In genomic region chr6:90359445-90359844, GRCm38 (mm10) we compare ENCODE assay signal across 20 mouse cellular contexts. TPM values are rescaled to one million over a fixed set of nuclear protein-coding genes. Genes with fewer than 3 reads are reported as not detected.
A peak's percentile ranks its signal among the peaks of the same experiment; 100 is the strongest.
DNase-seq lines count a peak whose midpoint lies in the region; ATAC-seq and TF ChIP-seq lines count a peak whose summit lies in the region.
"Had no signal": no experiment of that assay in that cellular context is flagged by ENCODE, and none has a peak within 500 bp of the region (broad histone marks: within the 10 kb centered on the region; RNA-seq: fewer than 3 reads in every experiment).

No protein-coding gene starts in this region.

- H3K9ac ChIP-seq in heart, embryonic 13.5 days, result no peak overlapping the region
- no peak overlapping the region for H3K9ac ChIP-seq in kidney, postnatal 0 days (ENCODE audit: low read depth, low read length)
- H3K9ac ChIP-seq in stomach, postnatal 0 days (ENCODE audit: low read length), result no peak overlapping the region
- H3K9ac ChIP-seq: heart, embryonic 12.5 days; liver, embryonic 14.5 days had no signal

- no peaks in the 10 kb centered on the region; the same call in none of the 2 replicates for H3K27me3 ChIP-seq in heart, embryonic 13.5 days (replicated peaks)
- H3K27me3 ChIP-seq in kidney, postnatal 0 days (ENCODE audit: insufficient read depth, low read length), result no peaks in the 10 kb centered on the region
- H3K27me3 ChIP-seq in stomach, postnatal 0 days (ENCODE audit: control insufficient read depth, insufficient read depth, low read length), result no peaks in the 10 kb centered on the region
- H3K27me3 ChIP-seq: heart, embryonic 12.5 days had no signal

- ATAC-seq in heart, embryonic 13.5 days (ENCODE audit: extremely low read depth, insufficient number of reproducible peaks, low FRiP score, low TSS enrichment), result no peak
- peak; percentile 81 for ATAC-seq in kidney, postnatal 0 days (replicated peaks; ENCODE audit: low FRiP score, low read depth)
- ATAC-seq in stomach, postnatal 0 days (ENCODE audit: low FRiP score, low TSS enrichment), result no peak

- no peak for TF ChIP-seq EP300 in stomach, postnatal 0 days (optimal IDR thresholded peaks at IDR 0.05)

- no peak overlapping the region for H3K4me2 ChIP-seq in heart, embryonic 13.5 days
- no peak overlapping the region for H3K4me2 ChIP-seq in kidney, postnatal 0 days (ENCODE audit: low read length)
- no peak overlapping the region for H3K4me2 ChIP-seq in stomach, postnatal 0 days (replicated peaks; ENCODE audit: low read depth)
- H3K4me2 ChIP-seq: heart, embryonic 12.5 days; midbrain, embryonic 11.5 days had no signal

- peaks cover 39% of the 10 kb centered on the region for H3K4me1 ChIP-seq in heart, embryonic 13.5 days
- H3K4me1 ChIP-seq in kidney, postnatal 0 days (replicated peaks; ENCODE audit: insufficient read depth, low read length), result peaks cover 23% of the 10 kb centered on the region
- H3K4me1 ChIP-seq in embryonic fibroblast, embryonic 13.5 days (ENCODE audit: control insufficient read depth, insufficient read depth, low read length), result peaks cover 23% of the 10 kb centered on the region
- peaks cover 8% of the 10 kb centered on the region; the same call in 1 of the 2 replicates for H3K4me1 ChIP-seq in stomach, postnatal 0 days (replicated peaks; ENCODE audit: control insufficient read depth, insufficient read depth)

- no peaks in the 10 kb centered on the region for H3K36me3 ChIP-seq in heart, embryonic 13.5 days
- no peaks in the 10 kb centered on the region for H3K36me3 ChIP-seq in kidney, postnatal 0 days (ENCODE audit: insufficient read depth, low read length)
- H3K36me3 ChIP-seq in stomach, postnatal 0 days (ENCODE audit: control insufficient read depth, insufficient read depth, low read length), result no peaks in the 10 kb centered on the region
- H3K36me3 ChIP-seq: heart, embryonic 12.5 days had no signal

- H3K27ac ChIP-seq in heart, embryonic 13.5 days (replicated peaks), result 0 out of 2 replicates have a peak overlapping the region, but pooled peaks have one; percentile 30
- H3K27ac ChIP-seq in kidney, postnatal 0 days, result peak overlapping the region; percentile 75
- H3K27ac ChIP-seq in embryonic fibroblast, embryonic 13.5 days (ENCODE audit: insufficient read depth, low read length), result peak overlapping the region; percentile 96
- H3K27ac ChIP-seq in stomach, postnatal 0 days (replicated peaks), result peak overlapping the region; percentile 84
- H3K27ac ChIP-seq: liver, embryonic 14.5 days had no signal

- WGBS in heart, embryonic 13.5 days, result 53% methylated on average over 2 of the region's 2 CpGs
- 47% methylated on average over 2 of the region's 2 CpGs for WGBS in kidney, postnatal 0 days
- WGBS in stomach, postnatal 0 days, result 62% methylated on average over 2 of the region's 2 CpGs

- no peaks in the 10 kb centered on the region for H3K9me3 ChIP-seq in heart, embryonic 13.5 days
- H3K9me3 ChIP-seq in kidney, postnatal 0 days (replicated peaks; ENCODE audit: low read length), result no peaks in the 10 kb centered on the region
- H3K9me3 ChIP-seq in stomach, postnatal 0 days (ENCODE audit: control insufficient read depth, low read length), result no peaks in the 10 kb centered on the region
- H3K9me3 ChIP-seq: heart, embryonic 12.5 days had no signal

- no peak for DNase-seq in heart, postnatal 36 days
- DNase-seq in kidney, postnatal 0 days (ENCODE audit: low spot score), result peak; percentile 65
- no peak for DNase-seq in kidney, postnatal 25 days
- DNase-seq in stomach, postnatal 0 days (ENCODE audit: low spot score), result no peak
- DNase-seq in left cerebral cortex, adult 8-10 months (ENCODE audit: low spot score in 2 of 2), result no peak
- DNase-seq in right cerebral cortex, postnatal 4 days, result no peak
- DNase-seq: B cell, adult 2 months; cerebellum, adult 11 months; thymus, postnatal 36 days had no signal

- TF ChIP-seq CTCF in kidney, postnatal 0 days (IDR thresholded peaks at IDR 0.05; ENCODE audit: low read depth), result no peak
- no peak for TF ChIP-seq CTCF in embryonic fibroblast, embryonic 13.5 days (IDR thresholded peaks at IDR 0.05; ENCODE audit: borderline replicate concordance, insufficient read depth, low read length)
- TF ChIP-seq CTCF in stomach, postnatal 0 days (IDR thresholded peaks at IDR 0.05; ENCODE audit: low read depth), result no peak

- no peak overlapping the region for H3K4me3 ChIP-seq in heart, embryonic 13.5 days
- no peak overlapping the region for H3K4me3 ChIP-seq in kidney, postnatal 0 days (replicated peaks; ENCODE audit: low read depth, low read length)
- no peak overlapping the region for H3K4me3 ChIP-seq in embryonic fibroblast, embryonic 13.5 days (ENCODE audit: insufficient read depth, low read length)
- H3K4me3 ChIP-seq in stomach, postnatal 0 days (ENCODE audit: low read depth, low read length), result no peak overlapping the region
- H3K4me3 ChIP-seq: heart, embryonic 12.5 days had no signal

- intact Hi-C loops in heart, postnatal 36 days (cut with DNase I), result no loop called here

- no peak for TF ChIP-seq POLR2A in embryonic fibroblast, embryonic 13.5 days (IDR thresholded peaks at IDR 0.05; ENCODE audit: low read depth, low read length)

RNA-seq across cellular contexts. Expression of gene Zxdc, which starts 9.8 kb away (rescaled TPM):
- polyA plus RNA-seq in heart, embryonic 13.5 days (2015; fragmentation: Nextera tagmentation; extraction: Ambion mirVana), result 5.4 and 5.5 TPM in 2 replicates
- 10 to 100 TPM; 14.4 to 14.6 TPM for total RNA-seq in heart, postnatal 36 days (2021)
- polyA plus RNA-seq in kidney, postnatal 0 days (2015; fragmentation: Nextera tagmentation; extraction: Ambion mirVana), result 8.8 and 9.1 TPM in 2 replicates
- polyA plus RNA-seq in embryonic fibroblast, embryonic 13.5 days (2011; ENCODE audit: insufficient read length, low read depth, missing spikeins), result 14.2 and 14.7 TPM in 2 replicates
- polyA plus RNA-seq in stomach, postnatal 0 days (2015; fragmentation: Nextera tagmentation; extraction: Ambion mirVana), result 4.7 and 4.9 TPM in 2 replicates
- 10 to 100 TPM; 28.3 to 32.6 (median 29.6) TPM for total RNA-seq in left cerebral cortex, adult 8-10 months (2022)

RNA-seq across cellular contexts. Expression of gene Uroc1, which starts 26.4 kb away (rescaled TPM):
- polyA plus RNA-seq in heart, embryonic 13.5 days (2015; fragmentation: Nextera tagmentation; extraction: Ambion mirVana), result 0.08 and 0.32 TPM in 2 replicates
- total RNA-seq in heart, postnatal 36 days (2021), result not detected
- polyA plus RNA-seq in kidney, postnatal 0 days (2015; fragmentation: Nextera tagmentation; extraction: Ambion mirVana), result 0.38 and 0.69 TPM in 2 replicates
- polyA plus RNA-seq in embryonic fibroblast, embryonic 13.5 days (2011; ENCODE audit: insufficient read length, low read depth, missing spikeins), result not detected in 2 replicates
- 0.16 and 0.33 TPM in 2 replicates for polyA plus RNA-seq in stomach, postnatal 0 days (2015; fragmentation: Nextera tagmentation; extraction: Ambion mirVana)
- total RNA-seq in left cerebral cortex, adult 8-10 months (2022), result not detected
- total RNA-seq: common myeloid progenitor, adult 5-6 weeks; hindbrain, postnatal 0 days; layer of hippocampus, adult 18-20 months; left cerebral cortex, postnatal 10 days had no signal
- polyA plus RNA-seq: heart, embryonic 12.5 days; midbrain, embryonic 11.5 days had no signal

RNA-seq across cellular contexts. Expression of gene Chst13, which starts 34.5 kb away (rescaled TPM):
- 0.75 TPM in 1 of 2 replicates, not detected in the other for polyA plus RNA-seq in heart, embryonic 13.5 days (2015; fragmentation: Nextera tagmentation; extraction: Ambion mirVana)
- not detected for total RNA-seq in heart, postnatal 36 days (2021)
- polyA plus RNA-seq in kidney, postnatal 0 days (2015; fragmentation: Nextera tagmentation; extraction: Ambion mirVana), result 4.4 and 6.0 TPM in 2 replicates
- polyA plus RNA-seq in embryonic fibroblast, embryonic 13.5 days (2011; ENCODE audit: insufficient read length, low read depth, missing spikeins), result not detected in 2 replicates
- polyA plus RNA-seq in stomach, postnatal 0 days (2015; fragmentation: Nextera tagmentation; extraction: Ambion mirVana), result 0.40 and 0.87 TPM in 2 replicates
- total RNA-seq in left cerebral cortex, adult 8-10 months (2022), result under 1 TPM in 1 of 4 experiments, not detected in 3; 0.22 TPM
- total RNA-seq: common myeloid progenitor, adult 5-6 weeks; gastrocnemius, postnatal 36 days; layer of hippocampus, adult 18-20 months; left cerebral cortex, postnatal 10 days had no signal
- polyA plus RNA-seq: midbrain, embryonic 11.5 days had no signal

RNA-seq across cellular contexts. Expression of gene BC048671, which starts 58.4 kb away (rescaled TPM):
- not detected in 2 replicates for polyA plus RNA-seq in heart, embryonic 13.5 days (2015; fragmentation: Nextera tagmentation; extraction: Ambion mirVana)
- not detected for total RNA-seq in heart, postnatal 36 days (2021)
- polyA plus RNA-seq in kidney, postnatal 0 days (2015; fragmentation: Nextera tagmentation; extraction: Ambion mirVana), result not detected in 2 replicates
- polyA plus RNA-seq in embryonic fibroblast, embryonic 13.5 days (2011; ENCODE audit: insufficient read length, low read depth, missing spikeins), result not detected in 2 replicates
- 0.28 and 0.33 TPM in 2 replicates for polyA plus RNA-seq in stomach, postnatal 0 days (2015; fragmentation: Nextera tagmentation; extraction: Ambion mirVana)
- not detected for total RNA-seq in left cerebral cortex, adult 8-10 months (2022)
- total RNA-seq: adrenal gland, postnatal 36 days; common myeloid progenitor, adult 5-6 weeks; gastrocnemius, postnatal 36 days; hindbrain, postnatal 0 days; layer of hippocampus, adult 18-20 months; left cerebral cortex, postnatal 10 days had no signal
- polyA plus RNA-seq: heart, embryonic 12.5 days; hindbrain, postnatal 0 days; liver, embryonic 14.5 days; midbrain, embryonic 11.5 days had no signal

Comparison
In these comparisons a context has a peak if more than half of its experiments do, and no peak if none do; other contexts are left out.
1. H3K27ac ChIP-seq: peak in every context shown above with its lines; median percentile 96 in embryonic fibroblast, embryonic 13.5 days; 84 in stomach, postnatal 0 days; 75 in kidney, postnatal 0 days; 30 in heart, embryonic 13.5 days.